Mouse (Mus musculus) hematopoietic stem cell, adult 5-6 weeks (primary cell): ENCODE measurements around the gene Zfp955b. TPM values are rescaled to one million over a fixed set of nuclear protein-coding genes. Genes with fewer than 3 reads are reported as not detected.

Source experiments
- ATAC-seq, 2 experiments: fragments of 125-278 bp in 1 of 2; replicated peaks in 1 of 2; 2 replicates each; pipeline ENCODE4 v1.8.0; 2016 to 2017; ENCODE audit warnings: inconsistent platforms in 2 of 2, mild to moderate bottlenecking in 2 of 2, moderate number of reproducible peaks in 2 of 2, low read depth in 1 of 2, moderate TSS enrichment in 1 of 2; ENCODE audit not compliant: low FRiP score in 2 of 2, poor library complexity in 2 of 2, severe bottlenecking in 2 of 2, insufficient read depth in 1 of 2, low TSS enrichment in 1 of 2
- total RNA-seq: library from RNA; stranded (forward); fragments of 172-1452, 232-1000 nt; gene quantifications from 2 replicates; pipeline ENCODE4 v1.2.3, GENCODE M21; 2017

Zfp955b gene
- 10.7 and 38.6 TPM in 2 replicates for total RNA-seq

GRCm38 (mm10) chr17:33289039-33289875 lies at the start of gene Zfp955b:
Gene Zfp955b, plus strand, starts transcription at chr17:33289544.
- ATAC-seq = peak; percentile 96 to 99

GRCm38 (mm10) chr17:33254530-33255318 lies 34.6 kb upstream of the Zfp955b start, which contains the start of gene Zfp955a:
Gene Zfp955a, minus strand, starts transcription at chr17:33255145.
- peak; percentile 97 to 100 for ATAC-seq

- 0 out of 4 replicates have a peak, but pooled peaks of 1 of the 2 experiments have one; percentile 5 for ATAC-seq
Measured at GRCm38 (mm10) chr17:33255319-33255657, 34.1 kb upstream of the Zfp955b start.

GRCm38 (mm10) chr17:33264376-33264775 lies 25.0 kb upstream of the Zfp955b start, which contains the start of gene Olfr63:
Gene Olfr63, plus strand, starts transcription at chr17:33264676.
- ATAC-seq = no peak

- no peak for ATAC-seq
Measured at GRCm38 (mm10) chr17:33268907-33269306, 20.4 kb upstream of the Zfp955b start.

GRCm38 (mm10) chr17:33289876-33290149 lies 469 bp downstream of the Zfp955b start:
- ATAC-seq = peak in 1 of 2 experiments; percentile 28; a peak in 1 of 4 replicates

GRCm38 (mm10) chr17:33352981-33353380 lies 63.6 kb downstream of the Zfp955b start:
- ATAC-seq = no peak

Other genes with a start within 250 kb of the Zfp955b start
- gene 4921501E09Rik, start 221.5 kb upstream of the Zfp955b start, total RNA-seq = not detected in 2 replicates
- 6.4 and 6.9 TPM in 2 replicates for gene Zfp563, start 200.2 kb upstream of the Zfp955b start, total RNA-seq
- not detected in 2 replicates for gene Morc2b, start 149.9 kb upstream of the Zfp955b start, total RNA-seq
- not detected in 2 replicates for gene Olfr55, start 121.1 kb upstream of the Zfp955b start, total RNA-seq
- gene Olfr239, start 98.2 kb upstream of the Zfp955b start, total RNA-seq = not detected in 2 replicates
- not detected in 2 replicates for gene Olfr1564, start 67.9 kb upstream of the Zfp955b start, total RNA-seq
- 22.8 and 27.3 TPM in 2 replicates for gene Zfp955a, start 34.4 kb upstream of the Zfp955b start, total RNA-seq
- gene Olfr63, start 24.9 kb upstream of the Zfp955b start, total RNA-seq = not detected in 2 replicates
- 25.0 and 33.6 TPM in 2 replicates for gene Zfp81, start 69.3 kb downstream of the Zfp955b start, total RNA-seq
- gene Zfp101, start 105.1 kb downstream of the Zfp955b start, total RNA-seq = 15.0 and 63.8 TPM in 2 replicates
- not detected in 2 replicates for gene Actl9, start 143.4 kb downstream of the Zfp955b start, total RNA-seq
- gene Adamts10, start 234.7 kb downstream of the Zfp955b start, total RNA-seq = 49.4 and 63.8 TPM in 2 replicates